Mouse (Mus musculus) erythroblast, embryonic 14.5 days (primary cell): ENCODE data around the gene Tsnaxip1.

ENCODE experiments used
- GATA1 ChIP-seq: IDR thresholded peaks from 2 replicates; pipeline ENCODE4 v1.6.1; 2012; ENCODE audit warnings: low read length, inconsistent platforms, mixed read lengths
- TAL1 ChIP-seq: IDR thresholded peaks from 3 replicates; pipeline ENCODE4 v1.6.1; 2012; ENCODE audit warnings: low read length, inconsistent platforms, mixed read lengths

DNA sequence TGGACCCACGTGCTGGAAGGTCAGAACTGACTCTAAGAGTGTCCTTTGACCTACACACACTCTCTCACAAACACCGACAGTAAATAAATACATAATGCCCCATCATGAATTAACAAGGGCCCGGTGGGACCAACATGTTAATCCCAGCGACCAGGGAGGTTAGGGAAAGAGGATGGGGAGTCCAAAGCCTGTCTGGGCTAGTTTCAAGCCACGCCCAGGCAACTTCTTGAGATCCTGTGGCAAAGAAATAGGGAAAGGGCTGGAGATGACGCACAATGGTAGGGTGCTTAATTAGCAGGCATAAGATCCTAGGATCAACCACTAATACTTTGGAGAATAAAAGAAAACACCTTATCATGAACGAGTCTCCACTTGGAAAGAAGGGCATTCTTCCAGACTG lies 23.1 kb downstream of the Tsnaxip1 start:
- TF ChIP-seq GATA1 (no peak), TAL1 (no peak)
